Mouse (Mus musculus) left cerebral cortex, adult 2 months (tissue): Measurements from ENCODE around the gene Rpl29. TPM values are rescaled to one million over a fixed set of nuclear protein-coding genes. Genes with fewer than 3 reads are reported as not detected.
A peak's percentile ranks its signal among the peaks of the same experiment; 100 is the strongest.

Experiments
- DNase-seq, 2 experiments: peaks; one replicate each; pipeline ENCODE4 v3.0.0; 2021 to 2022; ENCODE audit warnings: low spot score in 2 of 2, mixed read lengths in 1 of 2; ENCODE audit errors: extremely low spot score in 1 of 2
- H3K27ac ChIP-seq: fragments of 200-600 bp; 2 replicates; pipeline ENCODE4 v1.8.1; 2022
- H3K4me3 ChIP-seq: fragments of 200-600 bp; 2 replicates; pipeline ENCODE4 v1.8.1; 2022
- CTCF ChIP-seq: fragments of 200-600 bp; IDR thresholded peaks from 2 replicates; pipeline ENCODE4 v1.8.1; 2022; ENCODE audit warnings: antibody characterized with exemption, mild to moderate bottlenecking, moderate library complexity
- intact Hi-C: fragments of 180-260 bp; cut with DNase I; formaldehyde crosslinking; loops from one replicate; pipeline ENCODE4 v1.15.1; 2025
- total RNA-seq, 2 experiments: library from RNA; stranded (reverse); gene quantifications; 2 replicates each; pipeline ENCODE4 v1.2.3; 2021

Rpl29 gene
- total RNA-seq, 2 experiments from 2014 or later: 273 to 308 TPM

- Histone ChIP-seq H3K27ac (peak within 1 kb of the TSS; percentile 84), H3K4me3 (peak within 1 kb of the TSS; percentile 74)
- TF ChIP-seq CTCF: peak; percentile 99
- intact Hi-C loops: loop anchor here (1.0 to 2.0 kb wide), 3 partner anchors 29 to 188 kb away; partner anchors contain the start of gene Rpl29
- DNase-seq: peak; percentile 99
Observed at GRCm38 (mm10) chr9:106476924-106477484, 47.8 kb downstream of the Rpl29 start, which contains the start of gene Parp3. TSS of gene Parp3 (minus strand) at chr9:106476949.

DNA sequence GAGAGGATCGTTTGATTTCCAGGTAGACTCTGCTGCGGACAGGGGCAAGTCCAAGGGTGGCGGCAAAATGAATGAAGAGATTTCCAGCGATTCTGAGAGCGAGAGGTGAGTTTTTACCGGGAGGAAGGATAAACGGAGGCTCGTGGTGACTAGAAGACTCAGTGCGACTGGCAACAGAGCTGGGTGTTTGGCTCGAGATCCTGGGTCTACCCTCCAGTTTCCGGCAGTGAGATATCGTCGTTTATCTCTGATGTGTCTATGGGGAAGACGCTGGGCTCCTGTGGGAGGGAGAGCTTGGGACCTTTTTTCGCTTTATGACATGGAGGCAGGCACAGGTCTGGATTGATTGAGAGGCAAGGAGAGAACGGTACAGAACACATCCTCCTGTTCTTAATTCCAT, 48.4 kb downstream of the Rpl29 start:
- DNase-seq: peak; percentile 6 to 8

GRCm38 (mm10) chr9:106478101-106478500, 48.8 kb downstream of the Rpl29 start:
- peak overlapping the region; percentile 74 for H3K4me3 ChIP-seq
- no peak for TF ChIP-seq CTCF
- H3K27ac ChIP-seq: no peak overlapping the region
- intact Hi-C loops: no loop called here
- peak; percentile 5 for DNase-seq

More for the DNA sequence above, 48.4 kb downstream of the Rpl29 start:
- intact Hi-C loops: loop anchor here (2.0 kb wide), 2 partner anchors 49 to 189 kb away; partner anchors contain the start of gene Rpl29
- H3K27ac ChIP-seq: peak overlapping the region; percentile 21; the same call in 1 of the 2 replicates
- H3K4me3 ChIP-seq: peak overlapping the region; percentile 74
- no peak for TF ChIP-seq CTCF

DNA sequence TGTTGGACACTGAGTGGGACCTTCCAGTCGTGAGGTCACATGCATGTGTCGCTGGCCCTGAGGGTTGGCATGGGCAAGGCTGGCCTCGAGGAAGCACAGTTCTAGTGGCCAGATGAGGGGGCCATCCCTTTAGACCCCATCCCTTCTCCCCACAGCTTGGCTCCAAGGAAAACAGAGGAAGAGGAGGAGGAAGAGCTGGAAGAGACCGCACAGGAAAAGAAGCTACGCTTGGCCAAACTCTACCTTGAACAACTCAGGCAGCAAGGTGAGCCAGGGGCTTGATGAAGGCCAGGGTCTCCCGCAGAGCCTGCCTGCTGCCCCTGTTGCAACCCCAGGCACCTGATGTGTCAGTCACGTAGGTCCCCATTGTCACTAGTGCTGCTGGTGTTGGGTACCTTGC, 51.3 kb downstream of the Rpl29 start:
- no peak overlapping the region for H3K27ac ChIP-seq
- peak; percentile 5 to 7 for DNase-seq
- TF ChIP-seq CTCF: no peak
- H3K4me3 ChIP-seq: no peak overlapping the region
- intact Hi-C loops: no loop called here

DNA sequence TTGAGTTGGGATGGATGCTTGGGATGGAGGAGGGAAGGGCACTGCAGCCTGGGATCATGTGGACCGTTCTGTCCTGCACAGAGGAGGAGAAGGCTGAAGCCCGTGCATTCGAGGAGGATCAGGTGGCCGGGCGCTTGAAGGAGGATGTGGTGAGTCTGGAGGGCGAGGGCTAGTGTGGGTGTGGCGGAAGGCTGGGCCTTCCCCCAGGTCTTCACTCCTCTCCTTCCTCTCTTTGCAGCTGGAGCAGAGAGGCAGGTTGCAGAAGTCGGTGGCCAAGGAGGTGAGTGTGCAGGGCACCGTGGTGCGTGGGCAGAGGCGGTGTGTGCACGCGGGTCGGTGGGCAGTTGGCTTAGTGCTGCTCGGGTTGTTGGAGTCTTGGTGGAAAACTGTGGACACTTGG, 51.8 kb downstream of the Rpl29 start:
- DNase-seq: peak in 1 of 2 experiments; percentile 6
- no peak overlapping the region for H3K4me3 ChIP-seq
- intact Hi-C loops: no loop called here
- no peak for TF ChIP-seq CTCF
- H3K27ac ChIP-seq: no peak overlapping the region

Other genes with a start within 250 kb of the Rpl29 start
- 10 to 100 TPM; 22.2 to 26.4 TPM for gene Ppm1m, start 229.7 kb upstream of the Rpl29 start, total RNA-seq
- gene Twf2, start 226.3 kb upstream of the Rpl29 start, total RNA-seq: 10 to 100 TPM; 60.3 to 61.1 TPM
- gene Tlr9, start 206.9 kb upstream of the Rpl29 start, total RNA-seq: 1 to 10 TPM in 1 of 2 experiments, under 1 TPM in 1; 0.82 to 1.1 TPM
- gene Alas1, start 180.8 kb upstream of the Rpl29 start, total RNA-seq: 100 to 1,000 TPM; 138 to 140 TPM
- gene Poc1a, start 148.4 kb upstream of the Rpl29 start, total RNA-seq: 10 to 100 TPM; 18.6 to 19.6 TPM
- gene Dusp7, start 60.8 kb upstream of the Rpl29 start, total RNA-seq: 100 to 1,000 TPM; 105 to 115 TPM
- gene Acy1, start 8.9 kb downstream of the Rpl29 start, total RNA-seq: 10 to 100 TPM; 16.0 to 18.7 TPM
- gene Abhd14b, start 18.0 kb downstream of the Rpl29 start, total RNA-seq: 10 to 100 TPM; 12.2 to 14.1 TPM
- gene Abhd14a, start 18.2 kb downstream of the Rpl29 start, total RNA-seq: 10 to 100 TPM; 38.4 to 38.6 TPM
- gene Pcbp4, start 23.8 kb downstream of the Rpl29 start, total RNA-seq: 100 to 1,000 TPM; 202 to 207 TPM
- 1 to 10 TPM; 7.4 to 7.6 TPM for gene Gpr62, start 36.5 kb downstream of the Rpl29 start, total RNA-seq
- gene Rrp9, start 46.5 kb downstream of the Rpl29 start, total RNA-seq: 10 to 100 TPM; 35.4 to 38.3 TPM
- 1 to 10 TPM; 4.4 to 4.9 TPM for gene Parp3, start 47.5 kb downstream of the Rpl29 start, total RNA-seq
- gene Iqcf1, start 70.5 kb downstream of the Rpl29 start, total RNA-seq: not detected
- not detected for gene Iqcf5, start 85.1 kb downstream of the Rpl29 start, total RNA-seq
- gene Iqcf3, start 132.2 kb downstream of the Rpl29 start, total RNA-seq: not detected
- gene Iqcf4, start 141.5 kb downstream of the Rpl29 start, total RNA-seq: not detected
- not detected for gene Iqcf6, start 197.1 kb downstream of the Rpl29 start, total RNA-seq
- gene Grm2, start 226.6 kb downstream of the Rpl29 start, total RNA-seq: 10 to 100 TPM; 57.0 to 60.5 TPM